Mouse (Mus musculus) midbrain, embryonic 15.5 days (tissue): ENCODE measurements around the gene Map3k5. TPM values are rescaled to one million over a fixed set of nuclear protein-coding genes. Genes with fewer than 3 reads are reported as not detected.

ENCODE experiments used
- ATAC-seq: fragments of 200-750 bp; cut with Nextera tagmentation; replicated peaks from 2 replicates; pipeline ENCODE4 v1.8.0; 2017; ENCODE audit warnings: moderate TSS enrichment
- H3K27ac ChIP-seq: fragments of 300-500 bp; sonication (generic); 2 replicates; pipeline ENCODE4 v1.5.1; 2015; ENCODE audit warnings: mild to moderate bottlenecking, inconsistent platforms
- H3K27me3 ChIP-seq: fragments of 300-500 bp; sonication (generic); replicated peaks from 2 replicates; pipeline ENCODE4 v1.6.1; 2015; ENCODE audit warnings: inconsistent platforms
- H3K36me3 ChIP-seq: fragments of 300-500 bp; sonication (generic); replicated peaks from 2 replicates; pipeline ENCODE4 v1.6.1; 2015; ENCODE audit warnings: inconsistent platforms
- H3K4me1 ChIP-seq: fragments of 300-500 bp; sonication (generic); 2 replicates; pipeline ENCODE4 v1.6.1; 2015; ENCODE audit warnings: inconsistent platforms
- H3K4me2 ChIP-seq: fragments of 300-500 bp; sonication (generic); 2 replicates; pipeline ENCODE4 v1.6.1; 2015; ENCODE audit warnings: inconsistent platforms, mild to moderate bottlenecking, moderate library complexity
- H3K4me3 ChIP-seq: fragments of 300-500 bp; sonication (generic); 2 replicates; pipeline ENCODE4 v1.5.1; 2015; ENCODE audit warnings: mild to moderate bottlenecking, inconsistent platforms
- H3K9ac ChIP-seq: fragments of 300-500 bp; sonication (generic); 2 replicates; pipeline ENCODE4 v1.6.1; 2015; ENCODE audit warnings: mild to moderate bottlenecking, inconsistent platforms
- H3K9me3 ChIP-seq: fragments of 300-500 bp; sonication (generic); 2 replicates; pipeline ENCODE4 v1.6.1; 2016; ENCODE audit warnings: inconsistent platforms
- WGBS: fragments of 180-500 bp; shearing (Covaris S2); methylation state at CpG from one replicate; pipeline ENCODE4 v1.1.7; 2015; ENCODE audit warnings: mixed read lengths; 5-methylcytosine and 5-hydroxymethylcytosine counted together
- polyA plus RNA-seq: library from polyadenylated mRNA; unstranded; fragments of >200 nt; fragmentation: Nextera tagmentation; extraction: Ambion mirVana; gene quantifications from 2 replicates; pipeline ENCODE4 v1.2.1, GENCODE M21; 2015

Gene Map3k5
- polyA plus RNA-seq, 1 experiment from 2014 or later = 1.3 TPM

GRCm38 (mm10) chr10:19973321-19974108 is 39.2 kb downstream of the Map3k5 start:
- Histone ChIP-seq H3K9ac (no peak overlapping the region), H3K4me3 (no peak overlapping the region), H3K27ac (no peak overlapping the region), H3K4me2 (no peak overlapping the region), H3K4me1 (no peaks in the 10 kb centered on the region), H3K27me3 (no peaks in the 10 kb centered on the region), H3K36me3 (no peaks in the 10 kb centered on the region), H3K9me3 (no peaks in the 10 kb centered on the region)
- ATAC-seq = no peak
- 92% methylated on average over 12 of the region's 12 CpGs for WGBS

DNA sequence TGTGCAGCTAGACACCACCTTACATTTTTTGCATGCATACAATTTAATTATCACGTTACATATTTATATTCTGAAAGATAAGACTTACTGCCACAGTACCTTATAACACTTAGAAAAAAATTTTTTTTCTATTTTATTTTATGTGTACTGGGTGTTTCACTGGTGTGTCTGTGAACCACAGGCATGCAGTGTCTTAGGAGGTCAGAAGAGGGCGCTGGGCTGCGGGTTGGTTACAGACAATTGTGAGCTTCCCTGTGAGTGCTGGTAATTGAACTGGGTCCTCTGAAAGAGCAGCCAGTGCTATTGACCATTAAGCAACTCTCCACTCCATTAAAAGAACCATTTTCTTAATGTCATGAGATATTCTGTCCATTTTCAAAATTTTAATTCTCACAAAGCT is 43.3 kb downstream of the Map3k5 start:
- H3K9ac ChIP-seq = no peak overlapping the region

GRCm38 (mm10) chr10:19978662-19979199 is 44.5 kb downstream of the Map3k5 start:
- Histone ChIP-seq H3K27ac (no peak overlapping the region), H3K36me3 (no peaks in the 10 kb centered on the region), H3K27me3 (no peaks in the 10 kb centered on the region), H3K4me2 (no peak overlapping the region), H3K9me3 (no peaks in the 10 kb centered on the region), H3K4me3 (no peak overlapping the region), H3K9ac (no peak overlapping the region), H3K4me1 (no peaks in the 10 kb centered on the region)
- ATAC-seq = no peak
- WGBS = 92% methylated on average over 5 of the region's 5 CpGs

More for the DNA sequence above, 43.3 kb downstream of the Map3k5 start:
- no peaks in the 10 kb centered on the region for H3K36me3 ChIP-seq
- H3K27me3 ChIP-seq = no peaks in the 10 kb centered on the region
- H3K27ac ChIP-seq = no peak overlapping the region
- no peak overlapping the region for H3K4me3 ChIP-seq
- ATAC-seq = no peak
- no peaks in the 10 kb centered on the region for H3K9me3 ChIP-seq
- 84% methylated on average over 3 of the region's 3 CpGs for WGBS
- no peak overlapping the region for H3K4me2 ChIP-seq
- no peaks in the 10 kb centered on the region for H3K4me1 ChIP-seq

GRCm38 (mm10) chr10:19987736-19988135 is 53.5 kb downstream of the Map3k5 start:
- H3K4me2 ChIP-seq = no peak overlapping the region
- 68% methylated on average over 9 of the region's 9 CpGs for WGBS
- H3K4me1 ChIP-seq = no peaks in the 10 kb centered on the region
- H3K27ac ChIP-seq = no peak overlapping the region
- no peaks in the 10 kb centered on the region for H3K27me3 ChIP-seq
- H3K4me3 ChIP-seq = no peak overlapping the region
- H3K36me3 ChIP-seq = no peaks in the 10 kb centered on the region
- no peaks in the 10 kb centered on the region for H3K9me3 ChIP-seq
- no peak overlapping the region for H3K9ac ChIP-seq
- ATAC-seq = no peak

- Histone ChIP-seq H3K4me3 (no peak overlapping the region), H3K9me3 (no peaks in the 10 kb centered on the region), H3K36me3 (no peaks in the 10 kb centered on the region), H3K27me3 (no peaks in the 10 kb centered on the region), H3K9ac (no peak overlapping the region), H3K4me2 (no peak overlapping the region), H3K4me1 (no peaks in the 10 kb centered on the region), H3K27ac (no peak overlapping the region)
- no peak for ATAC-seq
- 94% methylated on average over 6 of the region's 6 CpGs for WGBS
Measured at GRCm38 (mm10) chr10:19989986-19990385, 55.7 kb downstream of the Map3k5 start.

- no peaks in the 10 kb centered on the region for H3K27me3 ChIP-seq
- no peaks in the 10 kb centered on the region for H3K36me3 ChIP-seq
- WGBS = 71% methylated on average over 6 of the region's 6 CpGs
- H3K4me3 ChIP-seq = no peak overlapping the region
- H3K27ac ChIP-seq = no peak overlapping the region
- no peaks in the 10 kb centered on the region for H3K4me1 ChIP-seq
- H3K4me2 ChIP-seq = no peak overlapping the region
- no peaks in the 10 kb centered on the region for H3K9me3 ChIP-seq
- ATAC-seq = no peak
- H3K9ac ChIP-seq = no peak overlapping the region
Measured at GRCm38 (mm10) chr10:19990638-19991037, 56.4 kb downstream of the Map3k5 start.

- H3K4me2 ChIP-seq = no peak overlapping the region
- no peaks in the 10 kb centered on the region for H3K9me3 ChIP-seq
- H3K27ac ChIP-seq = no peak overlapping the region
- H3K4me1 ChIP-seq = no peaks in the 10 kb centered on the region
- no peak overlapping the region for H3K4me3 ChIP-seq
- no peak for ATAC-seq
- no peak overlapping the region for H3K9ac ChIP-seq
- H3K27me3 ChIP-seq = no peaks in the 10 kb centered on the region
- 58% methylated on average over 3 of the region's 3 CpGs for WGBS
- no peaks in the 10 kb centered on the region for H3K36me3 ChIP-seq
Measured at GRCm38 (mm10) chr10:19991237-19991865, 57.1 kb downstream of the Map3k5 start.

- H3K4me3 ChIP-seq = no peak overlapping the region
- H3K27me3 ChIP-seq = no peaks in the 10 kb centered on the region
- H3K9me3 ChIP-seq = no peaks in the 10 kb centered on the region
- H3K4me2 ChIP-seq = no peak overlapping the region
- H3K36me3 ChIP-seq = no peaks in the 10 kb centered on the region
- no peak overlapping the region for H3K27ac ChIP-seq
- no peaks in the 10 kb centered on the region for H3K4me1 ChIP-seq
- no peak overlapping the region for H3K9ac ChIP-seq
- WGBS = 54% methylated on average over 3 of the region's 3 CpGs
- ATAC-seq = no peak
Measured at GRCm38 (mm10) chr10:19991866-19992252, 57.6 kb downstream of the Map3k5 start.

GRCm38 (mm10) chr10:19994469-19995450 is 60.5 kb downstream of the Map3k5 start:
- no peak for ATAC-seq
- 73% methylated on average over 14 of the region's 14 CpGs for WGBS
- H3K27me3 ChIP-seq = no peaks in the 10 kb centered on the region
- H3K36me3 ChIP-seq = no peaks in the 10 kb centered on the region
- H3K4me3 ChIP-seq = no peak overlapping the region
- H3K27ac ChIP-seq = no peak overlapping the region
- H3K9me3 ChIP-seq = no peaks in the 10 kb centered on the region
- no peak overlapping the region for H3K4me2 ChIP-seq
- no peaks in the 10 kb centered on the region for H3K4me1 ChIP-seq
- H3K9ac ChIP-seq = no peak overlapping the region

DNA sequence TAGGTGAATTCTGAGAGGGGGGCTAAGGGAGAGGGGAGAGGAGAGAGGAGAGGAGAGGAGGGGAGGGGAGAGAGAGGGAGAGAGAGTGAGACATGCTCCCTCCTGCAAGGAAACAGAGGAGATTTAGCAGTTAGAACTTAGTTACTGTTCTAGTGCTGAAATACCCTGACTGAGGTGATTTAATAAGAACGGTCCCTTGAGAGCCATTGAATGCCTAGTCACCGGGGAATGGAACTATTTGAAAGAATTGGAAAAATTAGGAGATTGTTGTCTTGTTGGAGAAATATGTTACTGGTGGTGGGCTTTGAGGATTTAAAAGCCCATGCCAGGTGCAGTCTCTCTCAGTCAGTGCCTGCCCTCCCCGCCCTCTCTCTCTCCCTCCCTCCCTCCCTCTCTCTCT is 61.9 kb downstream of the Map3k5 start:
- Histone ChIP-seq H3K4me1 (no peaks in the 10 kb centered on the region), H3K9me3 (no peaks in the 10 kb centered on the region), H3K27ac (no peak overlapping the region), H3K36me3 (no peaks in the 10 kb centered on the region), H3K9ac (no peak overlapping the region), H3K4me2 (no peak overlapping the region), H3K4me3 (no peak overlapping the region), H3K27me3 (no peaks in the 10 kb centered on the region)
- ATAC-seq = no peak
- WGBS = 79% methylated on average over 3 of the region's 3 CpGs

DNA sequence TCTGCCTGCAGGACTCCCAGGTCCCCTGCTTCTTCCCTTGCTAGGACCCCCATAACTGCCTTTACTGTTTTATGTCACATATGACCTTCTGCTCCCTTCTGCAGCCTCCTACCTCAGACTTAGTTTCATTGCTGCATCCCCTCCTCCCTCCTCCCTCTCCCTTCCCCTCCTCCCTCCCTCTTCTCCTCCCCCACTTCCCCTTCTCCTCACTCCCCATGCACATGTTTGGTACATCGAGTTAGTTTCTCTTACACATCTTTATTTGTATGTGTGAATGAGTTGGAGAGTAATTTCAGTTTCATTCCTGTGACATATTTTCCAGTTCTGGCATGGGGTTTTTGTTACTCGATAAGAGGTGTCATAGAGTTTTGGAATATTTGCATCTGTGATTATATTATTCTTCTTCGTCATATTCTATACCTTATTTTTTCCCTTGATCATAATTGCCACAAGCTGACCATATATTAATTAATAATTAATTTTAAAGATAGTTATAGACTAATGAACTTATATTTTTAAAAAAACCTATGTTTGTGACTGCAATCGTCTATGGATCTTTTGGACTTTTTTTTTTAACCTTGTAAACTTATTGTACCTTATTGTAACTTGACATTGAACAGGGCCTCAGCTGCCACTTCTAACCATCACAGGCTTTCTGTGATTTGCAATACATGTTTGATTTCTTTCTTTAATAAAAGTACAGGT is 65.6 kb downstream of the Map3k5 start:
- 77% methylated on average over 4 of the region's 4 CpGs for WGBS
- Histone ChIP-seq H3K4me3 (no peak overlapping the region), H3K36me3 (no peaks in the 10 kb centered on the region), H3K4me1 (0 out of 2 replicates have a peak, but pooled peaks cover 6% of the 10 kb centered on the region), H3K27me3 (no peaks in the 10 kb centered on the region), H3K9ac (no peak overlapping the region), H3K9me3 (no peaks in the 10 kb centered on the region), H3K4me2 (no peak overlapping the region), H3K27ac (no peak overlapping the region)
- ATAC-seq = no peak
